Comparison of ENCODE assay signal across 19 mouse cellular contexts in genomic region chr19:32925628-32926505, GRCm38 (mm10).
DNase-seq lines count a peak whose midpoint lies in the region; ATAC-seq and TF ChIP-seq lines count a peak whose summit lies in the region.
"Had no signal": no experiment of that assay in that cellular context is flagged by ENCODE, and none has a peak within 500 bp of the region (broad histone marks: within the 10 kb centered on the region; RNA-seq: fewer than 3 reads in every experiment).

No protein-coding gene starts in this region.

- no peaks in the 10 kb centered on the region for H3K36me3 ChIP-seq in kidney, postnatal 0 days (ENCODE audit: insufficient read depth, low read length)
- no peaks in the 10 kb centered on the region for H3K36me3 ChIP-seq in kidney, embryonic 14.5 days (ENCODE audit: control insufficient read depth, insufficient read depth, low read length)
- H3K36me3 ChIP-seq in embryonic facial prominence, embryonic 15.5 days = no peaks in the 10 kb centered on the region
- no peaks in the 10 kb centered on the region for H3K36me3 ChIP-seq in hindbrain, embryonic 14.5 days (replicated peaks; ENCODE audit: control insufficient read depth, insufficient read depth)
- H3K36me3 ChIP-seq: forebrain, embryonic 15.5 days; liver, embryonic 15.5 days; neural tube, embryonic 15.5 days had no signal

- no peak overlapping the region for H3K27ac ChIP-seq in kidney, postnatal 0 days
- H3K27ac ChIP-seq in kidney, embryonic 14.5 days (ENCODE audit: low read depth, low read length) = no peak overlapping the region
- 0 out of 2 replicates have a peak overlapping the region, but pooled peaks have one; percentile 30 for H3K27ac ChIP-seq in embryonic facial prominence, embryonic 15.5 days (replicated peaks)
- no peak overlapping the region for H3K27ac ChIP-seq in hindbrain, embryonic 14.5 days
- H3K27ac ChIP-seq: forebrain, embryonic 15.5 days; liver, embryonic 15.5 days; neural tube, embryonic 15.5 days had no signal

- no peak for ATAC-seq in kidney, postnatal 0 days (replicated peaks; ENCODE audit: low FRiP score, low read depth)
- ATAC-seq in kidney, embryonic 14.5 days (ENCODE audit: low FRiP score, low TSS enrichment) = no peak
- ATAC-seq in embryonic facial prominence, embryonic 15.5 days (ENCODE audit: insufficient number of reproducible peaks, low FRiP score, low TSS enrichment, low read depth) = no peak; the same call in 1 of the 2 replicates
- no peak for ATAC-seq in megakaryocyte progenitor cell, adult 5-6 weeks (replicated peaks; ENCODE audit: poor library complexity)
- ATAC-seq in hindbrain, embryonic 14.5 days (ENCODE audit: low FRiP score) = no peak
- ATAC-seq: forebrain, embryonic 15.5 days; hindbrain, embryonic 16.5 days had no signal

- TF ChIP-seq CTCF in kidney, postnatal 0 days (IDR thresholded peaks at IDR 0.05; ENCODE audit: low read depth) = no peak

- H3K27me3 ChIP-seq in kidney, postnatal 0 days (ENCODE audit: insufficient read depth, low read length) = no peaks in the 10 kb centered on the region
- no peaks in the 10 kb centered on the region for H3K27me3 ChIP-seq in kidney, embryonic 14.5 days (ENCODE audit: control insufficient read depth, insufficient read depth, low read length)
- H3K27me3 ChIP-seq in embryonic facial prominence, embryonic 15.5 days = no peaks in the 10 kb centered on the region
- no peaks in the 10 kb centered on the region for H3K27me3 ChIP-seq in hindbrain, embryonic 14.5 days (ENCODE audit: control insufficient read depth, insufficient read depth, low read length)
- H3K27me3 ChIP-seq: forebrain, embryonic 15.5 days; liver, embryonic 15.5 days; neural tube, embryonic 15.5 days had no signal

- peak; percentile 60 for DNase-seq in kidney, postnatal 0 days (ENCODE audit: low spot score)
- DNase-seq in thymus, postnatal 0 days (ENCODE audit: low spot score) = peak; percentile 37
- DNase-seq in thymus, postnatal 4 days = no peak
- DNase-seq in naive thymus-derived CD4-positive, alpha-beta T cell, adult 2 months (ENCODE audit: low read depth) = peak; percentile 59
- DNase-seq in hindbrain, embryonic 14.5 days (ENCODE audit: low spot score) = no peak
- DNase-seq: adrenal gland, adult 2 months; cerebellum, adult 2 months; gastrocnemius, postnatal 10 days; heart, postnatal 14 days; kidney, adult 18-20 months; retina, postnatal 1 day; thymus, adult 2 months had no signal

- no peak overlapping the region for H3K4me2 ChIP-seq in kidney, postnatal 0 days (ENCODE audit: low read length)
- H3K4me2 ChIP-seq in kidney, embryonic 14.5 days (replicated peaks; ENCODE audit: low read depth, low read length) = no peak overlapping the region
- H3K4me2 ChIP-seq in embryonic facial prominence, embryonic 15.5 days (replicated peaks) = no peak overlapping the region
- H3K4me2 ChIP-seq in hindbrain, embryonic 14.5 days (replicated peaks) = no peak overlapping the region
- H3K4me2 ChIP-seq: forebrain, embryonic 15.5 days; liver, embryonic 15.5 days; neural tube, embryonic 15.5 days had no signal

- H3K4me1 ChIP-seq in kidney, postnatal 0 days (replicated peaks; ENCODE audit: insufficient read depth, low read length) = peaks cover 6% of the 10 kb centered on the region; the same call in 1 of the 2 replicates
- 0 out of 2 replicates have a peak, but pooled peaks cover 3% of the 10 kb centered on the region for H3K4me1 ChIP-seq in kidney, embryonic 14.5 days (ENCODE audit: control insufficient read depth, insufficient read depth, low read length)
- peaks cover 8% of the 10 kb centered on the region; the same call in 1 of the 2 replicates for H3K4me1 ChIP-seq in embryonic facial prominence, embryonic 15.5 days
- H3K4me1 ChIP-seq in hindbrain, embryonic 14.5 days (replicated peaks; ENCODE audit: control insufficient read depth, insufficient read depth, low read length) = no peaks in the 10 kb centered on the region
- H3K4me1 ChIP-seq: forebrain, embryonic 15.5 days; liver, embryonic 15.5 days; neural tube, embryonic 15.5 days had no signal

- H3K9ac ChIP-seq in kidney, postnatal 0 days (ENCODE audit: low read depth, low read length) = no peak overlapping the region
- H3K9ac ChIP-seq in kidney, embryonic 14.5 days (ENCODE audit: low read depth, low read length) = no peak overlapping the region
- no peak overlapping the region for H3K9ac ChIP-seq in embryonic facial prominence, embryonic 15.5 days
- no peak overlapping the region for H3K9ac ChIP-seq in hindbrain, embryonic 14.5 days
- H3K9ac ChIP-seq: forebrain, embryonic 15.5 days; liver, embryonic 15.5 days; neural tube, embryonic 15.5 days had no signal

- H3K9me3 ChIP-seq in kidney, postnatal 0 days (replicated peaks; ENCODE audit: low read length) = no peaks in the 10 kb centered on the region
- H3K9me3 ChIP-seq in kidney, embryonic 14.5 days (ENCODE audit: control insufficient read depth, low read length) = no peaks in the 10 kb centered on the region
- H3K9me3 ChIP-seq in embryonic facial prominence, embryonic 15.5 days (replicated peaks) = no peaks in the 10 kb centered on the region
- H3K9me3 ChIP-seq in hindbrain, embryonic 14.5 days (ENCODE audit: control insufficient read depth, low read length) = no peaks in the 10 kb centered on the region
- H3K9me3 ChIP-seq: forebrain, embryonic 15.5 days; liver, embryonic 15.5 days; neural tube, embryonic 15.5 days had no signal

- no peak overlapping the region for H3K4me3 ChIP-seq in kidney, postnatal 0 days (replicated peaks; ENCODE audit: low read depth, low read length)
- no peak overlapping the region for H3K4me3 ChIP-seq in kidney, embryonic 14.5 days (ENCODE audit: low read length)
- no peak overlapping the region for H3K4me3 ChIP-seq in embryonic facial prominence, embryonic 15.5 days (replicated peaks)
- H3K4me3 ChIP-seq in hindbrain, embryonic 14.5 days (replicated peaks; ENCODE audit: low read length) = no peak overlapping the region
- H3K4me3 ChIP-seq: forebrain, embryonic 15.5 days; liver, embryonic 15.5 days; neural tube, embryonic 15.5 days had no signal

- WGBS in kidney, postnatal 0 days = 49% methylated on average over 6 of the region's 6 CpGs
- WGBS in kidney, embryonic 14.5 days = 56% methylated on average over 6 of the region's 6 CpGs
- WGBS in embryonic facial prominence, embryonic 15.5 days = 44% methylated on average over 6 of the region's 6 CpGs
- WGBS in hindbrain, embryonic 14.5 days = 73% methylated on average over 6 of the region's 6 CpGs

Comparison
In these comparisons a context has a peak if more than half of its experiments do, and no peak if none do; other contexts are left out.
1. DNase-seq: peak in kidney, postnatal 0 days (single experiment), thymus, postnatal 0 days (single experiment) and naive thymus-derived CD4-positive, alpha-beta T cell, adult 2 months (single experiment); none in thymus, postnatal 4 days (single experiment) and hindbrain, embryonic 14.5 days (single experiment).